10 mouse cellular contexts compared by ENCODE assay signal in genomic region chr1:36274455-36274854, GRCm38 (mm10). TPM values are rescaled to one million over a fixed set of nuclear protein-coding genes. Genes with fewer than 3 reads are reported as not detected.
DNase-seq lines count a peak whose midpoint lies in the region; ATAC-seq and TF ChIP-seq lines count a peak whose summit lies in the region.
"Had no signal": no experiment of that assay in that cellular context is flagged by ENCODE, and none has a peak within 500 bp of the region (broad histone marks: within the 10 kb centered on the region; RNA-seq: fewer than 3 reads in every experiment).

Gene Neurl3, minus strand, starts transcription at chr1:36274679.

- no peak for ATAC-seq in G1E (ENCODE audit: extremely low read depth, insufficient number of reproducible peaks, low FRiP score, poor library complexity, severe bottlenecking)
- no peak for ATAC-seq in inflammation-experienced regulatory T-cells, adult 6 months
- peak; percentile 6; the same call in 1 of the 2 replicates for ATAC-seq in megakaryocyte, adult 5-6 weeks (ENCODE audit: poor library complexity, severe bottlenecking)

- H3K4me1 ChIP-seq in G1E (ENCODE audit: insufficient read depth, low read depth, low read length), result peaks cover 85% of the 10 kb centered on the region

- peaks cover 29% of the 10 kb centered on the region for H3K36me3 ChIP-seq in G1E (replicated peaks)
- H3K36me3 ChIP-seq: forebrain, embryonic 10.5 days had no signal

- peak within 1 kb of the TSS; percentile 73 for H3K4me3 ChIP-seq in G1E (ENCODE audit: low read depth, low read length)
- H3K4me3 ChIP-seq: forebrain, embryonic 10.5 days had no signal

- TF ChIP-seq CTCF in G1E (IDR thresholded peaks at IDR 0.05; ENCODE audit: low read depth, low read length), result no peak

- DNase-seq in kidney, postnatal 14 days, result peak; percentile 13
- DNase-seq in kidney, postnatal 4 days, result no peak
- no peak for DNase-seq in G1E (ENCODE audit: low spot score)
- DNase-seq in urinary bladder, postnatal 4 days (ENCODE audit: low spot score in 2 of 2), result no peak
- DNase-seq in layer of hippocampus, adult 11-12 months (ENCODE audit: low spot score), result no peak
- no peak for DNase-seq in ovary, postnatal 10 days (ENCODE audit: low spot score)
- DNase-seq: cerebellum, postnatal 14 days had no signal

- H3K9me3 ChIP-seq in G1E (replicated peaks), result peaks cover 13% of the 10 kb centered on the region
- H3K9me3 ChIP-seq: forebrain, embryonic 10.5 days had no signal

- no peaks in the 10 kb centered on the region for H3K27me3 ChIP-seq in G1E (ENCODE audit: insufficient read depth, low read length)

RNA-seq across cellular contexts. Expression of gene Neurl3, which starts in this region (rescaled TPM):
- total RNA-seq in G1E (2014; fragmentation: Nextera tagmentation) (140 and 142 TPM in 2 replicates), G1E (2017) (91.7 and 120 TPM in 2 replicates)
- polyA plus RNA-seq in G1E (2012), result 35.1 and 38.7 TPM in 2 replicates
- 100 to 1,000 TPM in 1 of 3 experiments, 10 to 100 TPM in 2; 23.0 to 132 (median 83.6) TPM for polyA plus RNA-seq in inflammation-experienced regulatory T-cells, adult 6 months (2017; shearing (Covaris generic))
- total RNA-seq in megakaryocyte, adult 5-6 weeks (2015), result 54.2 and 57.5 TPM in 2 replicates
- total RNA-seq in megakaryocyte, adult 5-6 weeks (2017), result 66.0 and 68.3 TPM in 2 replicates
